Mouse (Mus musculus) kidney, adult 2 months (tissue): Measurements from ENCODE around the gene Pgbd5.

Experiments used
- CTCF ChIP-seq: fragments of 200-500 bp; conservative IDR thresholded peaks from 2 replicates; pipeline ENCODE4 v1.5.1; 2011; ENCODE audit warnings: low read depth, mild to moderate bottlenecking, control low read depth, low read length, moderate library complexity, mixed read lengths; ENCODE audit not compliant: insufficient read depth, insufficient read length
- POLR2A ChIP-seq: fragments of 200-500 bp; IDR thresholded peaks from one replicate; pipeline ENCODE4 v1.6.1; 2011; ENCODE audit warnings: low read depth, low read length, control low read depth

DNA sequence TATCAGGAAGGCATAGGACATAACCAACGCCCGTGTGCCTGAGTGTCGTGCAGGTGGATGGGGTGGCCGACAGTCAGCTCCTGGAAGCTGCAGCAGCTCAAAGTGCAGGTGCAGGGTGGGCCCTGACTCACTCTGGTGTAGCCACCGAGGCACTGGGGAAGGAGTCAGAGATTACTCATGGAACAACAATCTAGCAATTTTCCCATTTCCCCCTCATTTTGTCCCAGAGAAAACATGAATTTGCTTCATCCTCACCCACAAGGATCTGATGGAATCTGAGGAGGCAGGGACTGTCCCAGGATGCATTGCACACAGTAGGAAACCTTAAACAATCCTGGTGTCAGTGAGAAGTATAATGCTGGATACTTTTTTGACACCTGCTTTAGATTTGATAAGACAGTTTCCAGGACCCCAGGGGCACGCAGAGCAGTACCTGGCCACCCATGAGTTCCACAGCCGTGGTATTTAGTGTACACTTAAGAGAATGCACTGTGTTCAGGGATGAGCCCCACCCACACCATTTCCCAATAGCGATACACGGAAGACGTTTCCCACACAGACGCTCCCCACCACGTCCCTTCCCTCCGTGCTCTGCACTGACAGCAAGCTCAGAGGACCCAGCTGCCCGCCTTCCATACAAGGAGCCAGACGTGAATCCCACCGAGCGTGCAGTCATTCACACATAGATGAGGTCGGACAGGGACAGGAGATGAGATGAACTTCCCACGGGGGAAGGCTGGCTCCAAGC is 26.8 kb downstream of the Pgbd5 start:
- TF ChIP-seq POLR2A (no peak), CTCF (no peak)
